Mouse (Mus musculus): Measurements from ENCODE around the gene App. TPM values are rescaled to one million over a fixed set of nuclear protein-coding genes. Genes with fewer than 3 reads are reported as not detected.

App gene
- polyA plus RNA-seq, 2 experiments, result 11.9 to 16.9 TPM

GRCm38 (mm10) chr16:85112254-85112653 is 61.3 kb downstream of the App start:
- Histone ChIP-seq H3K4me3 (ENCODE audit: insufficient read depth in 1 of 2, low read depth in 2 of 2, low read length in 2 of 2) (no peak overlapping the region), H3K4me2 (ENCODE audit: low read depth) (no peak overlapping the region), H3K36me3 (replicated peaks; ENCODE audit: control insufficient read depth, insufficient read depth, low read depth) (no peaks in the 10 kb centered on the region), H3K27me3 (ENCODE audit: control insufficient read depth, insufficient read depth, low read length) (no peaks in the 10 kb centered on the region), H3K27ac (no peak overlapping the region), H3K4me1 (replicated peaks; ENCODE audit: control insufficient read depth in 2 of 2, insufficient read depth in 2 of 2, low read length in 1 of 2) (no peaks in the 10 kb centered on the region), H3K9me3 (ENCODE audit: control insufficient read depth, low read length) (no peaks in the 10 kb centered on the region), H3K9ac (replicated peaks) (no peak overlapping the region)
- DNase-seq (ENCODE audit: low read depth in 3 of 3, low spot score in 3 of 3) (no peak), ATAC-seq (ENCODE audit: insufficient read depth) (no peak)
- WGBS (ENCODE audit: insufficient replicate concordance), result 64% methylated on average over 2 of the region's 2 CpGs
- TF ChIP-seq CTCF (IDR thresholded peaks at IDR 0.05; ENCODE audit: low read depth) (no peak), EP300 (IDR thresholded peaks at IDR 0.05; ENCODE audit: low read depth) (no peak)

DNA sequence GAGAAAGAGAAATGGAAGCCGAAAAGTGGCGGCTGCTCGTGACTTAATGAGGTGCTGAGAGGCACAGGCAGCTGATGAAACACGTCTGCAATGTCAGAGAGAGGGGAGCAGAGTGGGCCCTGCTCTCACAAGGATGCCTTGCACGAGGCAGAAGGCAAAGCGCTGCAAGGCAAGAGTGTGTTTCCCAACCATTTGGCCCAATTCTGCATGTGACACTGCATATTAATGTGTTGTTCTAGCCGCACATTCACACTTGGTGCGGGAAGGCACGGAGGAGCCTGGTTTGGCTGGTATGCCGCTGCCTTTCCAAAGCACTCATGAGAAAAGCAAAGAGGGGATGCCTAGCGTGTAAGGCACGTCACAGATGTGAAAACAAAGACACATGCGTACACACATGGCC is 63.1 kb downstream of the App start:
- Histone ChIP-seq H3K36me3 (replicated peaks; ENCODE audit: control insufficient read depth, insufficient read depth, low read depth) (no peaks in the 10 kb centered on the region), H3K4me2 (ENCODE audit: low read depth) (no peak overlapping the region), H3K4me3 (ENCODE audit: insufficient read depth in 1 of 2, low read depth in 2 of 2, low read length in 2 of 2) (no peak overlapping the region), H3K9me3 (ENCODE audit: control insufficient read depth, low read length) (no peaks in the 10 kb centered on the region), H3K27me3 (ENCODE audit: control insufficient read depth, insufficient read depth, low read length) (no peaks in the 10 kb centered on the region), H3K27ac (no peak overlapping the region), H3K4me1 (replicated peaks; ENCODE audit: control insufficient read depth in 2 of 2, insufficient read depth in 2 of 2, low read length in 1 of 2) (no peaks in the 10 kb centered on the region), H3K9ac (replicated peaks) (no peak overlapping the region)
- no peak for ATAC-seq (ENCODE audit: insufficient read depth)
- no peak for DNase-seq (ENCODE audit: low read depth in 3 of 3, low spot score in 3 of 3)
- WGBS (ENCODE audit: insufficient replicate concordance), result 78% methylated on average over 13 of the region's 13 CpGs
- TF ChIP-seq CTCF (IDR thresholded peaks at IDR 0.05; ENCODE audit: low read depth) (no peak), EP300 (IDR thresholded peaks at IDR 0.05; ENCODE audit: low read depth) (no peak)

GRCm38 (mm10) chr16:85108486-85108885 is 65.1 kb downstream of the App start:
- no peak for TF ChIP-seq CTCF (IDR thresholded peaks at IDR 0.05; ENCODE audit: low read depth)
- no peak for TF ChIP-seq EP300 (IDR thresholded peaks at IDR 0.05; ENCODE audit: low read depth)
- DNase-seq (ENCODE audit: low read depth in 3 of 3, low spot score in 3 of 3), result no peak
- H3K27me3 ChIP-seq (ENCODE audit: control insufficient read depth, insufficient read depth, low read length), result no peaks in the 10 kb centered on the region
- H3K4me2 ChIP-seq (ENCODE audit: low read depth), result no peak overlapping the region
- no peak overlapping the region for H3K4me3 ChIP-seq (ENCODE audit: insufficient read depth in 1 of 2, low read depth in 2 of 2, low read length in 2 of 2)
- no peaks in the 10 kb centered on the region for H3K9me3 ChIP-seq (ENCODE audit: control insufficient read depth, low read length)
- no peak for ATAC-seq (ENCODE audit: insufficient read depth)
- no peaks in the 10 kb centered on the region for H3K36me3 ChIP-seq (replicated peaks; ENCODE audit: control insufficient read depth, insufficient read depth, low read depth)
- 69% methylated on average over 7 of the region's 7 CpGs for WGBS (ENCODE audit: insufficient replicate concordance)
- no peaks in the 10 kb centered on the region for H3K4me1 ChIP-seq (replicated peaks; ENCODE audit: control insufficient read depth in 2 of 2, insufficient read depth in 2 of 2, low read length in 1 of 2)
- H3K27ac ChIP-seq, result no peak overlapping the region
- no peak overlapping the region for H3K9ac ChIP-seq (replicated peaks)

- H3K4me2 ChIP-seq (ENCODE audit: low read depth), result no peak overlapping the region
- no peaks in the 10 kb centered on the region for H3K36me3 ChIP-seq (replicated peaks; ENCODE audit: control insufficient read depth, insufficient read depth, low read depth)
- no peaks in the 10 kb centered on the region for H3K27me3 ChIP-seq (ENCODE audit: control insufficient read depth, insufficient read depth, low read length)
- no peak overlapping the region for H3K9ac ChIP-seq (replicated peaks)
- ATAC-seq (ENCODE audit: insufficient read depth) (no peak), DNase-seq (ENCODE audit: low read depth in 3 of 3, low spot score in 3 of 3) (no peak)
- 69% methylated on average over 9 of the region's 9 CpGs for WGBS (ENCODE audit: insufficient replicate concordance)
- H3K4me3 ChIP-seq (ENCODE audit: insufficient read depth in 1 of 2, low read depth in 2 of 2, low read length in 2 of 2), result no peak overlapping the region
- no peak overlapping the region for H3K27ac ChIP-seq
- no peaks in the 10 kb centered on the region for H3K9me3 ChIP-seq (ENCODE audit: control insufficient read depth, low read length)
- no peak for TF ChIP-seq CTCF (IDR thresholded peaks at IDR 0.05; ENCODE audit: low read depth)
- TF ChIP-seq EP300 (IDR thresholded peaks at IDR 0.05; ENCODE audit: low read depth), result no peak
- H3K4me1 ChIP-seq (replicated peaks; ENCODE audit: control insufficient read depth in 2 of 2, insufficient read depth in 2 of 2, low read length in 1 of 2), result no peaks in the 10 kb centered on the region
These were observed 66.8 kb downstream of the App start for GRCm38 (mm10) chr16:85106644-85107323.

GRCm38 (mm10) chr16:85105603-85106002 is 68.0 kb downstream of the App start:
- Histone ChIP-seq H3K36me3 (replicated peaks; ENCODE audit: control insufficient read depth, insufficient read depth, low read depth) (no peaks in the 10 kb centered on the region), H3K4me3 (ENCODE audit: insufficient read depth in 1 of 2, low read depth in 2 of 2, low read length in 2 of 2) (no peak overlapping the region), H3K27ac (no peak overlapping the region), H3K4me2 (ENCODE audit: low read depth) (no peak overlapping the region), H3K4me1 (replicated peaks; ENCODE audit: control insufficient read depth in 2 of 2, insufficient read depth in 2 of 2, low read length in 1 of 2) (no peaks in the 10 kb centered on the region), H3K9ac (replicated peaks) (no peak overlapping the region), H3K9me3 (ENCODE audit: control insufficient read depth, low read length) (no peaks in the 10 kb centered on the region), H3K27me3 (ENCODE audit: control insufficient read depth, insufficient read depth, low read length) (no peaks in the 10 kb centered on the region)
- ATAC-seq (ENCODE audit: insufficient read depth), result no peak
- no peak for DNase-seq (ENCODE audit: low read depth in 3 of 3, low spot score in 3 of 3)
- TF ChIP-seq CTCF (IDR thresholded peaks at IDR 0.05; ENCODE audit: low read depth), result no peak
- TF ChIP-seq EP300 (IDR thresholded peaks at IDR 0.05; ENCODE audit: low read depth), result no peak
- WGBS (ENCODE audit: insufficient replicate concordance), result 54% methylated on average over 4 of the region's 4 CpGs
